Mouse (Mus musculus): ENCODE results near the gene Klf7. TPM values are rescaled to one million over a fixed set of nuclear protein-coding genes. Genes with fewer than 3 reads are reported as not detected.

The Klf7 gene
- polyA plus RNA-seq, 1 experiment from 2014 or later: 30.4 TPM

DNA sequence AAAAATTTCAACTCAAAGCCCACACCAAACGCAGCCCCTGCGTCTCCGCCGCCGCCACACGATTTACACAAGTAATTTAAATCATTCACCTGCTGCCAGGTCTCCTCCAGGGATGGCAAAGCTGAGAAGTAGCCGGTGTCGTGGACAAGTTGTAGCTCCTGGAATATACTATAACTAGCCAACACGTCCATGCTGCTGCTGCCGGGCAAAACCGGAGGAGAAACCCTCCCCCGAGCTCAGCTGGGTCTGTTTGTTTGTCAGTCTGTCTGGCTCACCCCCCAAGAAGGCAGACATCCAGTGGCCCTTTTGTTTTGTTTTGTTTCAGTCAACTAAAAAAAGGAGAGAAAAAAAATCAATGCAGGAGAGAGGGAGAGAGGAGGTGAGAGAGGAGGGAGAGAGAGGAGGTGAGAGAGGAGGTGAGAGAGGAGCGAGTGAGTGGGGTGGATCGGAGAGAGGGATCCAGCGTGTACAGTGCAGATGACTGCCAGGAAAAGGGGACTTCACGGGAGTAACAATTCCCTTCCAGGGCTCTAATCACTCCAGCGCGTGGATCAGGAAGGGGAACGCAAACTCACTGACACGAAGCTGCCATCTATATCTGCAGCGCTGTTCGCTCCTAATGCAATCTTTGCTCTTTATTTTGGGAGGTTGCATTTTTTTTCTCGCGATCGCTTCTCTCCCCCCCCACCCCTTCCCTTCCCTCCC lies 1.1 kb downstream of the Klf7 start:
- Histone ChIP-seq H3K27ac (ENCODE audit: low read depth, low read length) (peak overlapping the region; percentile 84), H3K9me3 (ENCODE audit: control insufficient read depth, low read length) (no peaks in the 10 kb centered on the region), H3K9ac (ENCODE audit: low read length) (peak overlapping the region; percentile 99), H3K4me2 (peak overlapping the region; percentile 72), H3K36me3 (ENCODE audit: control insufficient read depth, insufficient read depth, low read length) (no peaks in the 10 kb centered on the region), H3K27me3 (ENCODE audit: control insufficient read depth, insufficient read depth, low read length) (no peaks in the 10 kb centered on the region), H3K4me1 (ENCODE audit: control insufficient read depth, insufficient read depth, low read length) (peaks cover 7% of the 10 kb centered on the region), H3K4me3 (ENCODE audit: low read depth, low read length) (peak overlapping the region; percentile 72)
- DNase-seq (ENCODE audit: low spot score, missing footprints): peak; percentile 96
- peak; percentile 65 for ATAC-seq (ENCODE audit: low FRiP score)
- WGBS: 1% methylated on average over 25 of the region's 25 CpGs

DNA sequence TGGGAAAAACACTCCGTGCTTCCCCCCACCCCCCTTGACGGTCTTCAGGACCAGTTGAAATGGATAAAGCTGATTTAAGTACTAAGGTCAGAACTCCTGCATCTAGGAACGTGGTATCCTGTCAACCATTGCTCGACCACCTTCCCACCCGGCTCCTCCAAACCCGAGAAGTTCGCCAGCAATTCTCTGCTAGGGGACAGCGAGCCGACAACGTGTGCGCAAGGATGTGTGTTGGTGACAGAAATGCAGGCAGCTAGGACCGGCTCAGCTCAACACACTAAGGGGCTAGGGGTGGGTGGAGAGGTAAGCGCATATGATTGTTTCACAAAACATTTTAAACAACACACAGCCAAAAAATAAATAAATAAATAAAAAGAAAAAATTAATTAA lies 1.7 kb downstream of the Klf7 start:
- H3K4me2 ChIP-seq: peak overlapping the region; percentile 72
- H3K4me1 ChIP-seq (ENCODE audit: control insufficient read depth, insufficient read depth, low read length): peaks cover 7% of the 10 kb centered on the region
- no peaks in the 10 kb centered on the region for H3K27me3 ChIP-seq (ENCODE audit: control insufficient read depth, insufficient read depth, low read length)
- peak overlapping the region; percentile 72 for H3K4me3 ChIP-seq (ENCODE audit: low read depth, low read length)
- H3K9me3 ChIP-seq (ENCODE audit: control insufficient read depth, low read length): no peaks in the 10 kb centered on the region
- H3K9ac ChIP-seq (ENCODE audit: low read length): peak overlapping the region; percentile 99
- no peaks in the 10 kb centered on the region for H3K36me3 ChIP-seq (ENCODE audit: control insufficient read depth, insufficient read depth, low read length)
- ATAC-seq (ENCODE audit: low FRiP score) (no peak), DNase-seq (ENCODE audit: low spot score, missing footprints) (peak; percentile 92)
- H3K27ac ChIP-seq (ENCODE audit: low read depth, low read length): peak overlapping the region; percentile 84
- WGBS: 0% methylated on average over 13 of the region's 13 CpGs

DNA sequence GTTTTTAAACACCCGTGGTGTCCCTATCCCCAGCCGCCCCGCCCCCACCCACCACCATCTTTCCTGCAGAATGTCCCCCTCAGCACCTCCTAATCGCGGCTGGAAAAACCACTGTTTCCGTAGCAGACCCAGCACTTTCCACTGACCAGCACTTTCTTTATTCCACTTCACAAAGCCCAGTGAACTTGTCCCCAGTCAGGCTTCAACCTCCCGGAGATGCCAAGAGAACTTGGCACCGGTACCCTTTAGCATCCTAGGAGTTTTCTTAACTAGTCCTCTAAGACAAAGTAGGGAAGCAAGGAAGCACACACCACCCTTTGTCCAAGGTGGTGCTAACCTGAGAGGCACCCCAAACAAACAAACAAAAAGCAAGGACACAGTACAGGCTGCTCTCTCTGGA lies 2.2 kb downstream of the Klf7 start:
- Histone ChIP-seq H3K4me1 (ENCODE audit: control insufficient read depth, insufficient read depth, low read length) (peaks cover 7% of the 10 kb centered on the region), H3K4me3 (ENCODE audit: low read depth, low read length) (peak overlapping the region; percentile 72), H3K27ac (ENCODE audit: low read depth, low read length) (peak overlapping the region; percentile 84), H3K9me3 (ENCODE audit: control insufficient read depth, low read length) (no peaks in the 10 kb centered on the region), H3K27me3 (ENCODE audit: control insufficient read depth, insufficient read depth, low read length) (no peaks in the 10 kb centered on the region), H3K9ac (ENCODE audit: low read length) (peak overlapping the region; percentile 99), H3K36me3 (ENCODE audit: control insufficient read depth, insufficient read depth, low read length) (no peaks in the 10 kb centered on the region), H3K4me2 (peak overlapping the region; percentile 72)
- WGBS: 4% methylated on average over 8 of the region's 8 CpGs
- ATAC-seq (ENCODE audit: low FRiP score): no peak
- peak; percentile 92 for DNase-seq (ENCODE audit: low spot score, missing footprints)

DNA sequence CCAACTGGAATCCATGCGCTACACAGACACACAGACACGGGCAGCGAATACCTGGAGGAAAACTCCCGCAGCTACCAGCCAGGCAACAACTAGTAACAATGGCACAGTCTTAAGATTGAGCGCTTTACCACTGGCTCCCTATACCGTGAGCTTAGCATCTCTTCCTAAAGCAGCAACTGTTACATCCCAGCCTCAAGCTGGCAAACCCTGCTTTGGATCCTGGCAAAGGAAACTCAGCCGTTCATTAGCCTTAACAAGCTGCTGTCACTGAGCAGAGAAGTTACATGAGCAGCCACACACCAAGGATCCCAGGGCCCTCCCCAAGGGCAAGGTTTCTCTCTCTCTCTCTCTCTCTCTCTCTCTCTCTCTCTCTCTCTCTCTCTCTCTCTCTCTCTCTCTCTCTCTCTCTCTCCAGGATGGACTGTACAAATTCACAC lies 2.7 kb downstream of the Klf7 start:
- peak overlapping the region; percentile 72 for H3K4me2 ChIP-seq
- H3K27ac ChIP-seq (ENCODE audit: low read depth, low read length): peak overlapping the region; percentile 84
- H3K4me1 ChIP-seq (ENCODE audit: control insufficient read depth, insufficient read depth, low read length): peaks cover 7% of the 10 kb centered on the region
- H3K27me3 ChIP-seq (ENCODE audit: control insufficient read depth, insufficient read depth, low read length): no peaks in the 10 kb centered on the region
- 19% methylated on average over 7 of the region's 7 CpGs for WGBS
- H3K9me3 ChIP-seq (ENCODE audit: control insufficient read depth, low read length): no peaks in the 10 kb centered on the region
- H3K36me3 ChIP-seq (ENCODE audit: control insufficient read depth, insufficient read depth, low read length): no peaks in the 10 kb centered on the region
- ATAC-seq (ENCODE audit: low FRiP score) (no peak), DNase-seq (ENCODE audit: low spot score, missing footprints) (peak; percentile 92)
- H3K9ac ChIP-seq (ENCODE audit: low read length): peak overlapping the region; percentile 99
- peak overlapping the region; percentile 72 for H3K4me3 ChIP-seq (ENCODE audit: low read depth, low read length)

DNA sequence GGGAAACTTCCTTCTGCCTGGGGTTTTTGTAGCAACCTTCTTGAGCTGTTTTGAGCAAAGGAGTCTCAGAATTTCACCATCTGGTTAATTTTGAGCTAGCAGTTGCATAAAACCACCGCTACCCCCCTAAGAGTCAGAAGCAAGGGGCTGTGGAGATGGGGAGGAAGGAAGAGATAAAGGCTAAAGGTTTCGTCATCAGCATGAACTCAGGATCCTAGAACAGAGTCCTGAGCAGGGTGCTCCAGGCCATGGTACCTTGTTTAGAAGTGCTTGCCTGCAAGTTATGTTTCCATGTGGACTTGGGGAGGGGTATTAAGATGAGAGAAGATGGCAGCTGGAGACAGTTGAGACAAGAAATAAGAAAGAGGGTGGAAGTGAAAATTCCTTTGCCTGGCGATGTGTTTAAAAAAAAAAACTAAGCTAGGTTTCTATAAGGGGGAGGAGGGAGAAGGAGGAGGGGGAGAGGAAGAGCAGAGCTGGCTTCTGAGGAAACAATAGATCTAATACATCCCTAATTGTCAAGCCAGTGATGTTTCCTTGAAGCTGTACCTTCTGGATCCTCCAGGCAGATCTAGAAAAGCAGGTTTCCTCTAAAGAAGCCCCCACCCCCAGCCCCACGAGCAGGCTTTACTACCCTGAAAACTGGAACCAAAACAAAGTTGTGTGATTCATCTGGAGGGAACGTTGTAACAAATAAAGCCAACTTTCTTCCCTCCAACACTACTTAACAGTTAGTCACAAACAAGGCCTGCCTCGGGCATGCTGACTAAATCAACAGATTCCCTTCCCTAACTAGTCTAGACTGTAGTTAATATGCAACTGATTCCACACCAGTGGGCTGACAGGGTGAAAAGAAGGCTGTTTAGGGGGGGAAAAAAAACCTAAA lies 3.6 kb downstream of the Klf7 start:
- DNase-seq (ENCODE audit: low spot score, missing footprints): peak; percentile 85
- peak overlapping the region; percentile 72 for H3K4me3 ChIP-seq (ENCODE audit: low read depth, low read length)
- peak overlapping the region; percentile 72 for H3K4me2 ChIP-seq
- H3K36me3 ChIP-seq (ENCODE audit: control insufficient read depth, insufficient read depth, low read length): no peaks in the 10 kb centered on the region
- H3K9ac ChIP-seq (ENCODE audit: low read length): peak overlapping the region; percentile 99
- H3K27ac ChIP-seq (ENCODE audit: low read depth, low read length): peak overlapping the region; percentile 84
- no peaks in the 10 kb centered on the region for H3K27me3 ChIP-seq (ENCODE audit: control insufficient read depth, insufficient read depth, low read length)
- H3K4me1 ChIP-seq (ENCODE audit: control insufficient read depth, insufficient read depth, low read length): peaks cover 7% of the 10 kb centered on the region
- WGBS: 53% methylated on average over 6 of the region's 6 CpGs
- ATAC-seq (ENCODE audit: low FRiP score): no peak
- H3K9me3 ChIP-seq (ENCODE audit: control insufficient read depth, low read length): no peaks in the 10 kb centered on the region

DNA sequence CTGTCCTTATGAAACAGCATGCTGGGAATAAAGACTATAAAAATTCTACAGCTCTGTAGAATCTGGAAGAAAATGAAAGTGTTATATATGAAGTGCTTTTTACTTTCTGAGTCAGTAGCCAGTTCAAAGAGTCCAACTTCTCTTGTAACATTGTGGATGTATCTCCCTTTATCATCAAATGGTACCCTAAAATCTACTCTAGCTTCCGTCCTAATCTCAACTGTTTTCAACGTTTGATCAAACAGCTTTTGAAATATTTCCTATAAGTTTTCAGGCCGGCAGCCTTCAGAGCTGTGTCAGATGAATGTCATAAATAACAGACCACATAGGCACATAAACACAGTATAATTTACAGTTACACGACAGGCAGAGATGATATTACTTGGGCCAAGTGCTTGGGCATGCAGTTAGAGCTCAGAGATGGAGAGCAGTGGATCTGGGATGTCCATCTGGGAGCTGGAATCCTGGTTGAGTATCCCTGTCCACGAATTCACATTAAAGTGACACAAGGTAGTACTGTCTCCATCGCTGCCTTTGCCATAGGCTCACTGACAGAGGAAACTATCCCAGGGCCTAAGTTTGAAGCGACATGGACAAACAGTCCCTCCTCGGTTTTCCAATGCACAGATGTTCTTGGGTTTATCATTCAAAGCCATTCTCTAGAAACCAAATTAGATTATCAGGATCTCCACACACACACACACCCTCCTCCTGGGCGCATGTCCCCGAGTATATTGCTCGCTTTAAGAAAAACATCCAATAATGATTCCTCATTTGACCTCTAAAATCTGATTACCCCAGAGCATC lies 4.4 kb downstream of the Klf7 start:
- Histone ChIP-seq H3K36me3 (ENCODE audit: control insufficient read depth, insufficient read depth, low read length) (no peaks in the 10 kb centered on the region), H3K27ac (ENCODE audit: low read depth, low read length) (no peak overlapping the region), H3K4me1 (ENCODE audit: control insufficient read depth, insufficient read depth, low read length) (peaks cover 5% of the 10 kb centered on the region), H3K4me2 (peak overlapping the region; percentile 72), H3K4me3 (ENCODE audit: low read depth, low read length) (peak overlapping the region; percentile 72), H3K9ac (ENCODE audit: low read length) (no peak overlapping the region; the same call in 1 of the 2 replicates), H3K9me3 (ENCODE audit: control insufficient read depth, low read length) (no peaks in the 10 kb centered on the region), H3K27me3 (ENCODE audit: control insufficient read depth, insufficient read depth, low read length) (no peaks in the 10 kb centered on the region)
- ATAC-seq (ENCODE audit: low FRiP score) (no peak), DNase-seq (ENCODE audit: low spot score, missing footprints) (peak; percentile 81)
- 80% methylated on average over 11 of the region's 11 CpGs for WGBS

DNA sequence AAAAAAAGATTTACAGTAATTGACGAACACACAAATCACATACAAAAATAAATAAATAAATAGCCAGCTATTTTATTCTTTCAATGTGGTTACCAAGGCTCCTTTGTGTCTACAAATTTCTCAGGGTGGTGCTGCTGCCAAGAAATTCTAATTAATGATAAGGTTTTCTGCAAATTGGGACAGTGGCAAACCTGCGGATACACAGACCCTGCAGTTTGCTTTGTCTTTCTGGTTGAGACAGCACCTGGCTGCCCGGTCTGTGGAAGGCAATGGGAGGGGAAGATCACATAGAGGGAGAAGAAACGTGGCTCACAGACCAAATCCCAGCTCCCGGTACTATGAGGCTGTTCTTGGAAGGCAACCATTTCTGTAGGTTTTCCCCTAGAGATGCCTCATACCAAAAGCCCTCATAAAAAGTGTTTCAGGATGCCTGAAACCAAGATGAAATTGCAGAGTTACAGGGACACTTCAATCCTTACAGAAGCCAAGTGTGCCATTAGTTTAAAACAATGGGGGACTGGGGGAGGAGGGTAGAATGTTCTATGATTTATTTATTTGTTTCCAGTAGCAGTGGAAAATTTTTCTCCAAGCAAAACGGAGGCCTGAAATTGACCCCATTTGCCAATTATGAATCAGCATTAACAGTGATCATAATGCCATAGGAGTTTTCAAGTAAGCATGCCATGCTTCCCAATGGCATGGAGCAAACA lies 5.2 kb downstream of the Klf7 start:
- ATAC-seq (ENCODE audit: low FRiP score) (no peak), DNase-seq (ENCODE audit: low spot score, missing footprints) (peak; percentile 81)
- WGBS: 76% methylated on average over 6 of the region's 6 CpGs
- Histone ChIP-seq H3K4me3 (ENCODE audit: low read depth, low read length) (0 out of 2 replicates have a peak overlapping the region, but pooled peaks have one; percentile 7), H3K36me3 (ENCODE audit: control insufficient read depth, insufficient read depth, low read length) (no peaks in the 10 kb centered on the region), H3K27me3 (ENCODE audit: control insufficient read depth, insufficient read depth, low read length) (no peaks in the 10 kb centered on the region), H3K27ac (ENCODE audit: low read depth, low read length) (no peak overlapping the region), H3K9ac (ENCODE audit: low read length) (0 out of 2 replicates have a peak overlapping the region, but pooled peaks have one; percentile 16), H3K4me1 (ENCODE audit: control insufficient read depth, insufficient read depth, low read length) (peaks cover 3% of the 10 kb centered on the region), H3K9me3 (ENCODE audit: control insufficient read depth, low read length) (no peaks in the 10 kb centered on the region), H3K4me2 (peak overlapping the region; percentile 13; the same call in 1 of the 2 replicates)

DNA sequence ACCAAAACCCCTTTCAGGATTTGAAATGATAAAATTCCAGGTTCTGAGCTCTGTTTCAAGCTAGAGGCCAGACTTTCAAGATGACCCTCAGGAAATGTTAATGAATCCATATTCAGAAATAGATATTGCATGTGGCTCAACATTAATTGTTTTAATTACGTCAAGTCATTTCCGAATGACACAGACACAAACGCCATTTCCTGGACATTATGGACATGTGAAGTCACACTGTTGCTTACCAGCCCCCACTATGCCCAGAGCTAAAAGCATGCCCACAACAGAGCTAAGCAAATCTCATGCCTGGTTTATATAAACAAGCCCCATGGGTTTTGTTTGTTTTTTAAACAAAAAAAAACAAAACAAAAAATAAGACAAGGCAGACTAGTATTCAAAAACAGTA lies 7.5 kb downstream of the Klf7 start:
- Histone ChIP-seq H3K4me2 (no peak overlapping the region), H3K36me3 (ENCODE audit: control insufficient read depth, insufficient read depth, low read length) (no peaks in the 10 kb centered on the region), H3K27me3 (ENCODE audit: control insufficient read depth, insufficient read depth, low read length) (no peaks in the 10 kb centered on the region), H3K4me3 (ENCODE audit: low read depth, low read length) (no peak overlapping the region), H3K4me1 (ENCODE audit: control insufficient read depth, insufficient read depth, low read length) (peaks cover 3% of the 10 kb centered on the region), H3K9me3 (ENCODE audit: control insufficient read depth, low read length) (no peaks in the 10 kb centered on the region), H3K27ac (ENCODE audit: low read depth, low read length) (no peak overlapping the region), H3K9ac (ENCODE audit: low read length) (no peak overlapping the region)
- ATAC-seq (ENCODE audit: low FRiP score) (no peak), DNase-seq (ENCODE audit: low spot score, missing footprints) (peak; percentile 60)
- WGBS: 84% methylated on average over 3 of the region's 3 CpGs

Measured in midbrain, embryonic 11.5 days (tissue).